In genomic region chr10:94235200-94235599, GRCm38 (mm10) we compare ENCODE assay signal across 23 mouse cellular contexts. TPM values are rescaled to one million over a fixed set of nuclear protein-coding genes. Genes with fewer than 3 reads are reported as not detected.
DNase-seq lines count a peak whose midpoint lies in the region; ATAC-seq and TF ChIP-seq lines count a peak whose summit lies in the region.
"Had no signal": no experiment of that assay in that cellular context is flagged by ENCODE, and none has a peak within 500 bp of the region (broad histone marks: within the 10 kb centered on the region; RNA-seq: fewer than 3 reads in every experiment).

No protein-coding gene starts in this region.

- H3K79me2 ChIP-seq in C2C12 (ENCODE audit: control insufficient read depth, insufficient read depth) = no peaks in the 10 kb centered on the region

- no peak overlapping the region for H3ac ChIP-seq in C2C12 (ENCODE audit: control insufficient read depth, insufficient read length, low read depth)

- no peaks in the 10 kb centered on the region for H3K36me3 ChIP-seq in C2C12 (ENCODE audit: control insufficient read depth, insufficient read depth)
- H3K36me3 ChIP-seq: embryonic facial prominence, embryonic 12.5 days; embryonic facial prominence, embryonic 15.5 days; forebrain, embryonic 12.5 days; forebrain, embryonic 15.5 days; hindbrain, embryonic 10.5 days; hindbrain, embryonic 15.5 days had no signal

- DNase-seq in testis, postnatal 14 days (ENCODE audit: low spot score) = peak; percentile 49
- no peak for DNase-seq in testis, postnatal 10 days (ENCODE audit: low spot score)
- DNase-seq in brain, adult 2 months (ENCODE audit: low read depth, low spot score) = peak; percentile 29
- peak; percentile 28 for DNase-seq in thymus, postnatal 25 days
- no peak for DNase-seq in frontal cortex, postnatal 36 days (ENCODE audit: low spot score in 2 of 2)
- no peak for DNase-seq in spleen, postnatal 14 days (ENCODE audit: low spot score in 2 of 2)
- DNase-seq: adrenal gland, adult 8-10 months; adrenal gland, postnatal 25 days; cerebellum, adult 18-20 months; cerebellum, adult 9-10 months; cerebellum, postnatal 25 days; gastrocnemius, postnatal 10 days; gastrocnemius, postnatal 36 days had no signal

- H3K27me3 ChIP-seq in C2C12 (ENCODE audit: control insufficient read depth, insufficient read depth, insufficient read length) = no peaks in the 10 kb centered on the region
- H3K27me3 ChIP-seq: embryonic facial prominence, embryonic 12.5 days; embryonic facial prominence, embryonic 15.5 days; forebrain, embryonic 15.5 days; hindbrain, embryonic 15.5 days had no signal

- no peak for TF ChIP-seq CTCF in C2C12 (IDR thresholded peaks at IDR 0.05; ENCODE audit: control insufficient read depth, insufficient read depth, insufficient read length)

- no peak overlapping the region for H3K4me3 ChIP-seq in C2C12 (ENCODE audit: insufficient read depth, poor library complexity, severe bottlenecking)
- H3K4me3 ChIP-seq: embryonic facial prominence, embryonic 12.5 days; embryonic facial prominence, embryonic 15.5 days; erythroblast, embryonic 14.5 days; forebrain, embryonic 12.5 days; forebrain, embryonic 15.5 days; hindbrain, embryonic 10.5 days; hindbrain, embryonic 15.5 days had no signal

- no peak for ATAC-seq in erythroblast, adult 5-6 weeks (replicated peaks; ENCODE audit: low FRiP score, poor library complexity, severe bottlenecking)
- ATAC-seq: activated CD4-positive, CD25-positive, alpha-beta regulatory T cell, adult 4 months; forebrain, embryonic 15.5 days had no signal

- H3K79me3 ChIP-seq in C2C12 (ENCODE audit: low read depth) = no peaks in the 10 kb centered on the region

TF ChIP-seq in C2C12, 6 proteins besides CTCF, POLR2A, EP300 and RAD21:
- no peak for TF ChIP-seq FOSL1 (IDR thresholded peaks at IDR 0.05; ENCODE audit: insufficient read depth, low read length, poor library complexity, severe bottlenecking)
- TF ChIP-seq MYOD1 (IDR thresholded peaks at IDR 0.05; ENCODE audit: control insufficient read depth, insufficient read length, low read depth) = peak; percentile 82

RNA-seq across cellular contexts. Expression of gene Ndufa12, which starts 36.7 kb away (rescaled TPM):
- 364 TPM for polyA plus RNA-seq in C2C12 (2012; fragmentation: generic; extraction: Trizol)
- 15.9 and 21.9 TPM in 2 replicates for total RNA-seq in erythroblast, adult 5-6 weeks (2015; ENCODE audit: low replicate concordance)
- 31.1 and 65.5 TPM in 2 replicates for total RNA-seq in erythroblast, adult 5-6 weeks (2017; ENCODE audit: low replicate concordance)

Comparison
In these comparisons a context has a peak if more than half of its experiments do, and no peak if none do; other contexts are left out.
1. DNase-seq: peak in testis, postnatal 14 days (single experiment), brain, adult 2 months (single experiment) and thymus, postnatal 25 days (single experiment); none in testis, postnatal 10 days (single experiment), frontal cortex, postnatal 36 days (0 of 2) and spleen, postnatal 14 days (0 of 2).